Mouse (Mus musculus): ENCODE data around the gene Dnase2a. TPM values are rescaled to one million over a fixed set of nuclear protein-coding genes. Genes with fewer than 3 reads are reported as not detected.

Dnase2a gene
- polyA plus RNA-seq, 1 experiment from 2014 or later, result 5.2 TPM

GRCm38 (mm10) chr8:84909162-84909767 is 905 bp downstream of the Dnase2a start:
- no peak overlapping the region for H3K27ac ChIP-seq (replicated peaks)
- WGBS, result 51% methylated on average over 20 of the region's 20 CpGs
- peak overlapping the region; percentile 49 for H3K9ac ChIP-seq (replicated peaks)
- H3K36me3 ChIP-seq, result peaks cover 45% of the 10 kb centered on the region
- peak overlapping the region; percentile 62 for H3K4me2 ChIP-seq
- peaks cover 22% of the 10 kb centered on the region for H3K27me3 ChIP-seq (replicated peaks)
- H3K4me3 ChIP-seq (replicated peaks), result peak overlapping the region; percentile 40
- H3K9me3 ChIP-seq (replicated peaks), result no peaks in the 10 kb centered on the region
- ATAC-seq (ENCODE audit: low FRiP score), result peak; percentile 22; the same call in 1 of the 2 replicates
- peaks cover 18% of the 10 kb centered on the region for H3K4me1 ChIP-seq

DNA sequence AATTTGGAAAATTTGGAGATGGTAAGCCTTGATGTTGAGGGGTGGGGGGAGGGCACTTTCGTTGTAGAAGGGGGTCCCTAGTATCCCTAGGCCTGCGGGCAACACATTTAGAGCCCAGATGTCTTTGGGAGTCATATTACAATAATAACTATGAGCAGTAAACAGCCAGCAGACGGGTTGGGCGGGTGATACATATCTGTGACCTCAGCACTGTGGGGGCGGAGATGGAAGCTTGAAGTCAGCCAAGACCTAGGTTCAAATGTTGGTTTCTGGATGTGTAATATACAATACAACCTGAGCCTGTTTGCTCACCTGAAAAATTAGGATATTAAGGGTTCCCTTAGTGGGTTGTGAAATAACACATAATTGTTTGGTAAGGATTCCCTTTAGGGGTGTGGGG is 1.6 kb downstream of the Dnase2a start:
- no peak for ATAC-seq (ENCODE audit: low FRiP score)
- WGBS, result 90% methylated on average over 5 of the region's 5 CpGs

DNA sequence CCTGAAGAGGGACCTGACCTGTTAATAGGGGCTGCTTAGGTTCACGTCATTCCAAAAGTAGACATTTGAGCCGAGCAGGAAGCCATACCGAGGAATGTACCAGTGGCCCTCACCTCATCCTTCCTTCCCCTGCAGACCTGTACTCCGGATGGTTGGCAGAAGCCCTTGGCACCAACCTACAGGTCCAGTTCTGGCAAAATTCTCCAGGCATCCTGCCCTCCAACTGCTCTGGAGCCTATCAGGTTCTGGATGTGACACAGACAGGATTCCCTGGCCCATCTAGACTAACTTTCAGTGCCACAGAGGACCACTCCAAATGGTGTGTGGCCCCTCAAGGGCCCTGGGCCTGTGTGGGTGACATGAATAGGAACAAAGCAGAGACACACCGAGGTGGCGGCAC is 2.2 kb downstream of the Dnase2a start:
- H3K9ac ChIP-seq (replicated peaks), result no peak overlapping the region
- no peak overlapping the region for H3K27ac ChIP-seq (replicated peaks)
- H3K9me3 ChIP-seq (replicated peaks), result no peaks in the 10 kb centered on the region
- peaks cover 18% of the 10 kb centered on the region for H3K4me1 ChIP-seq
- WGBS, result 93% methylated on average over 6 of the region's 6 CpGs
- no peak overlapping the region for H3K4me3 ChIP-seq (replicated peaks)
- peaks cover 27% of the 10 kb centered on the region for H3K27me3 ChIP-seq (replicated peaks)
- ATAC-seq (ENCODE audit: low FRiP score), result no peak
- H3K36me3 ChIP-seq, result peaks cover 57% of the 10 kb centered on the region
- no peak overlapping the region for H3K4me2 ChIP-seq

More for the DNA sequence above, 1.6 kb downstream of the Dnase2a start:
- Histone ChIP-seq H3K36me3 (peaks cover 51% of the 10 kb centered on the region), H3K9me3 (replicated peaks) (no peaks in the 10 kb centered on the region), H3K4me2 (no peak overlapping the region), H3K4me3 (replicated peaks) (no peak overlapping the region), H3K9ac (replicated peaks) (no peak overlapping the region), H3K4me1 (peaks cover 18% of the 10 kb centered on the region), H3K27ac (replicated peaks) (no peak overlapping the region), H3K27me3 (replicated peaks) (peaks cover 23% of the 10 kb centered on the region)

DNA sequence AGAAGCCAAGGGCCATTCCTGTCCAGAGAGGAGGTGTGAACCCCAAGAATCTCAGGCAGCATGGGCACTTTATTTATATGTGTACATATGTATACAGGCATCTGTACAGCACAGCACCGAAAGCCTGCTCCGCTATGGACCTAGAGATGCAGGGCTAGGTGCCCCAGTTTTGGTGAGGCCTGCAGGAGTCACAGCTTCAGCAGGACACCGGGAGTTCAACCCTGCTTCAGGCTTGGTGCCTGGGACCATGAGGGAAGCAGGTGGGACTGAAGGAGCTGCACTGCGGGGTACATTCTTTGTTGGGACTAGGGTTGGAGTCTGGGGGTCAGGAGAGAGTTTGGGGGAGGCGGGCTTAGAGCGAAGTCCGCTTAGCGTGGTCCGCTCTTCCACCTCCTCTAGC is 3.5 kb downstream of the Dnase2a start:
- Histone ChIP-seq H3K9me3 (replicated peaks) (no peaks in the 10 kb centered on the region), H3K36me3 (peaks cover 70% of the 10 kb centered on the region)

DNA sequence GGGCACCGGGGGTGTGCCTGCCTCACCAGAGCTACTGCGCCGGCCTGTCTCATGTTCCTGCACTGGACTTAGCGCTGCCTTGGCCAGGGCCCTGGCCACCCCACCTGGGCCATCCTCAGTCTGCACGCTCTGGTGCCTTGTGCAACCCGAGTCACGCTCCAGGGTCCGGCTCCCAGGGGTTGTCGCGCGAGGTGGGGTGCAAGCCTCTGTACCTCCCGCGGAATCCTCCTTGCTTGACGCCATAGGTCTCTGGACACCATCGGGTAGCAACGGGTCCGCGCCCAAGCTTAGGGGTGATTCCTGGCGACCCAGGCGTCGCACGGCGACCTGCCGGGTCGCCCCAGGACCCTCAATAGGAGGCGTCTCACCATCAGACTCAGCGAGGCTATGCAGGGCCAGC is 4.0 kb downstream of the Dnase2a start:
- no peaks in the 10 kb centered on the region for H3K9me3 ChIP-seq (replicated peaks)
- H3K27ac ChIP-seq (replicated peaks), result no peak overlapping the region
- H3K27me3 ChIP-seq (replicated peaks), result peaks cover 42% of the 10 kb centered on the region
- no peak overlapping the region for H3K9ac ChIP-seq (replicated peaks)
- H3K4me1 ChIP-seq, result peaks cover 18% of the 10 kb centered on the region
- H3K4me3 ChIP-seq (replicated peaks), result no peak overlapping the region; the same call in 1 of the 2 replicates
- peaks cover 75% of the 10 kb centered on the region for H3K36me3 ChIP-seq
- WGBS, result 23% methylated on average over 27 of the region's 27 CpGs
- H3K4me2 ChIP-seq, result no peak overlapping the region
- no peak for ATAC-seq (ENCODE audit: low FRiP score)

More for the DNA sequence above, 3.5 kb downstream of the Dnase2a start:
- no peak overlapping the region for H3K4me3 ChIP-seq (replicated peaks)
- H3K27me3 ChIP-seq (replicated peaks), result peaks cover 40% of the 10 kb centered on the region
- ATAC-seq (ENCODE audit: low FRiP score), result no peak
- H3K9ac ChIP-seq (replicated peaks), result no peak overlapping the region
- 82% methylated on average over 9 of the region's 9 CpGs for WGBS
- no peak overlapping the region for H3K4me2 ChIP-seq
- H3K27ac ChIP-seq (replicated peaks), result no peak overlapping the region
- H3K4me1 ChIP-seq, result peaks cover 18% of the 10 kb centered on the region

DNA sequence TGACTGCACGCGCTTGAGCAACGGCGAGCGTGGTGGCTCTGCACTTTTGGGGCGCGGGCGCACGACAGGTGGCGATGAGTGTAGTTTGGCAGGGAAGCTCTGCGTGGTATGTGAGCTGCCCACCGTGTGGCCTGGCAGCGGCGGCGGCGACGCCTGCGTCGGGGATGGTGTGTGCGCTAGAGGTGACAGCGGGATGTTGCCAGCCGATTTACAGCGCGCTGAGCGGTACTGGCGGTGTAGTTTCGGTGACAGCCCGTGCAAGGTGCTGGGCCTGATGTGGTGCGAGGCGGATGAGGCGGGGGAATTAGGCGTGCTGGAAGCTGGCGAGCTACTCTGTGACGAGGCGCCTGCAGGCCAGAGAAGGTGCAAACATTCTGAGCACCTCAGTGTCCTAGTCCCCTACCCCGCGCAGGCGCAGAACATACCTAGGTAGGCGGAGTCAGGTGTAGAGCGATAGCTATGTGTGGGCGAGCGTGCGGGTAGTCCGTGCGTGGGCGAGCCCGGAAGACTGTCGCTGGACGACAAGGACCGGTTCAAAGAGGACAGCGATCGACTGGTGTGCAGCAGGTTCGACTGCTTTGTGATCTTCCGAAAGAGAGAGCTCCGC is 4.6 kb downstream of the Dnase2a start:
- H3K4me2 ChIP-seq, result peak overlapping the region; percentile 51
- 4% methylated on average over 51 of the region's 55 CpGs for WGBS
- peaks cover 18% of the 10 kb centered on the region for H3K4me1 ChIP-seq
- H3K4me3 ChIP-seq (replicated peaks), result peak overlapping the region; percentile 24
- H3K27ac ChIP-seq (replicated peaks), result no peak overlapping the region
- H3K36me3 ChIP-seq, result peaks cover 81% of the 10 kb centered on the region
- no peaks in the 10 kb centered on the region for H3K9me3 ChIP-seq (replicated peaks)
- H3K27me3 ChIP-seq (replicated peaks), result peaks cover 46% of the 10 kb centered on the region
- no peak overlapping the region for H3K9ac ChIP-seq (replicated peaks)
- no peak for ATAC-seq (ENCODE audit: low FRiP score)

DNA sequence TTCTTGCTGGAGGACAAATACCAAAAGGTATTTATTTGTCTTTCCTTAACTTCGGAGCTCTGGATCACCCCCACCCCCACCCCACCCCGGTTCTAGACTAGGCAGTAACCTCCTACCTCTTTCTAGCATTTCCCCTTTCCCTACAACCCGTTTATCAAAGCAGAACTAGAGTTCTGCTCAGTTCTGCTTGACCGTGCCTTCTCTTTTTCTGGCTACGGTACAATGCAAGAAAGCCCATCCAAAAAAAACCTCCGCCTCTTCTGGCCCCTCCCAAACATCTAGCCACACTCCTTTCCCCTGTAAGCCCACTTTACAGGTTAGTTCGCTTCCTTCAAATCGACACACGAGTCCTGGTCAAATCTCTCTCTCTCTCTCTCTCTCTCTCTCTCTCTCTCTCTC is 5.1 kb downstream of the Dnase2a start:
- H3K36me3 ChIP-seq, result peaks cover 86% of the 10 kb centered on the region
- no peaks in the 10 kb centered on the region for H3K9me3 ChIP-seq (replicated peaks)
- peak overlapping the region; percentile 51 for H3K4me2 ChIP-seq
- H3K27me3 ChIP-seq (replicated peaks), result peaks cover 47% of the 10 kb centered on the region
- H3K9ac ChIP-seq (replicated peaks), result no peak overlapping the region
- peak overlapping the region; percentile 24; the same call in 1 of the 2 replicates for H3K4me3 ChIP-seq (replicated peaks)
- 17% methylated on average over 9 of the region's 9 CpGs for WGBS
- H3K27ac ChIP-seq (replicated peaks), result no peak overlapping the region
- H3K4me1 ChIP-seq, result peaks cover 13% of the 10 kb centered on the region
- no peak for ATAC-seq (ENCODE audit: low FRiP score)

GRCm38 (mm10) chr8:84913960-84914359 is 5.6 kb downstream of the Dnase2a start:
- no peak overlapping the region for H3K4me2 ChIP-seq
- peaks cover 91% of the 10 kb centered on the region for H3K36me3 ChIP-seq
- H3K9me3 ChIP-seq (replicated peaks), result no peaks in the 10 kb centered on the region
- no peak overlapping the region for H3K4me3 ChIP-seq (replicated peaks)
- H3K4me1 ChIP-seq, result peaks cover 9% of the 10 kb centered on the region
- no peak overlapping the region for H3K27ac ChIP-seq (replicated peaks)
- 43% methylated on average over 4 of the region's 4 CpGs for WGBS
- no peak overlapping the region for H3K9ac ChIP-seq (replicated peaks)
- no peak for ATAC-seq (ENCODE audit: low FRiP score)
- peaks cover 47% of the 10 kb centered on the region for H3K27me3 ChIP-seq (replicated peaks)

GRCm38 (mm10) chr8:84915269-84915668 is 6.9 kb downstream of the Dnase2a start:
- H3K9ac ChIP-seq (replicated peaks), result no peak overlapping the region
- no peak for ATAC-seq (ENCODE audit: low FRiP score)
- H3K27ac ChIP-seq (replicated peaks), result no peak overlapping the region
- 86% methylated on average over 8 of the region's 8 CpGs for WGBS
- peaks cover 6% of the 10 kb centered on the region; the same call in 1 of the 2 replicates for H3K4me1 ChIP-seq
- H3K4me3 ChIP-seq (replicated peaks), result no peak overlapping the region
- peaks cover 95% of the 10 kb centered on the region for H3K36me3 ChIP-seq
- no peak overlapping the region for H3K4me2 ChIP-seq
- H3K27me3 ChIP-seq (replicated peaks), result peaks cover 46% of the 10 kb centered on the region
- no peaks in the 10 kb centered on the region for H3K9me3 ChIP-seq (replicated peaks)

- no peak for ATAC-seq (ENCODE audit: low FRiP score)
- Histone ChIP-seq H3K4me3 (replicated peaks) (no peak overlapping the region), H3K27me3 (replicated peaks) (peaks cover 41% of the 10 kb centered on the region), H3K4me2 (no peak overlapping the region), H3K27ac (replicated peaks) (no peak overlapping the region), H3K9ac (replicated peaks) (no peak overlapping the region), H3K4me1 (peaks cover 5% of the 10 kb centered on the region; the same call in 1 of the 2 replicates), H3K36me3 (peaks cover 95% of the 10 kb centered on the region), H3K9me3 (replicated peaks) (no peaks in the 10 kb centered on the region)
- 28% methylated on average over 20 of the region's 20 CpGs for WGBS
Observed at GRCm38 (mm10) chr8:84917781-84918180, 9.4 kb downstream of the Dnase2a start.

GRCm38 (mm10) chr8:84918646-84919045 is 10.3 kb downstream of the Dnase2a start:
- peaks cover 37% of the 10 kb centered on the region for H3K27me3 ChIP-seq (replicated peaks)
- no peak overlapping the region for H3K9ac ChIP-seq (replicated peaks)
- no peak for ATAC-seq (ENCODE audit: low FRiP score)
- H3K4me1 ChIP-seq, result no peaks in the 10 kb centered on the region
- no peak overlapping the region for H3K27ac ChIP-seq (replicated peaks)
- no peak overlapping the region for H3K4me3 ChIP-seq (replicated peaks)
- H3K36me3 ChIP-seq, result peaks cover 92% of the 10 kb centered on the region
- no peak overlapping the region for H3K4me2 ChIP-seq
- WGBS, result 92% methylated on average over 15 of the region's 15 CpGs
- H3K9me3 ChIP-seq (replicated peaks), result no peaks in the 10 kb centered on the region

DNA sequence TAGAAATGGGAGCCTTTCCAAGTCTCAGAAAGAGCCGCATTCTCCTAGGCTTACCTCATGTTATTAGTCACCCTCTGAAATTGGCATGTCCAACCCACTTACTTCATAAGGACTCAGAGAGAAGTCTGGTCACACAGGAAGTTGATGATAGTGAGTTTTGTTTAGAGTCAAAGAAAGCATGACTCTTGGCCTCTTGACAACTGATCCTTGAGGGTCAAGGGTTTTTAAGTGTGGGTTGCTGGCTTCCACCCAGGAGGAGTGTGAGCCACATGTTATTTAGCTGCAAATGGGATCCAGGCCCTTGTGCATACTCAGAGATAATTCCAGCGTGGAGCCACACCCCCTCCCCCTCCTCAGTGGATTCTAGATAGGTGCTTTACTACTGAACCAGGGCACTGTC is 13.2 kb downstream of the Dnase2a start:
- WGBS, result 89% methylated on average over 2 of the region's 2 CpGs
- no peak for ATAC-seq (ENCODE audit: low FRiP score)
- Histone ChIP-seq H3K36me3 (peaks cover 90% of the 10 kb centered on the region), H3K27ac (replicated peaks) (no peak overlapping the region), H3K4me3 (replicated peaks) (no peak overlapping the region), H3K9me3 (replicated peaks) (no peaks in the 10 kb centered on the region), H3K27me3 (replicated peaks) (peaks cover 19% of the 10 kb centered on the region), H3K4me2 (no peak overlapping the region), H3K9ac (replicated peaks) (no peak overlapping the region), H3K4me1 (no peaks in the 10 kb centered on the region)
